Mouse (Mus musculus): Measurements from ENCODE around the gene Bicral.
"Not testable (repeated sequence)": the region's sequence is repeated elsewhere in the genome, so short reads cannot be mapped to it uniquely, and the experiment has no call there.

Bicral gene

GRCm38 (mm10) chr17:46855328-46856106, 2.8 kb downstream of the Bicral start:
- peaks cover 68% of the 10 kb centered on the region for H3K4me1 ChIP-seq (replicated peaks; ENCODE audit: low read depth, low read length)
- peaks cover 8% of the 10 kb centered on the region; the same call in 1 of the 2 replicates for H3K36me3 ChIP-seq (ENCODE audit: insufficient read depth, low read length)
- peak overlapping the region; percentile 91 for H3K4me3 ChIP-seq (replicated peaks; ENCODE audit: low read length)
- no peaks in the 10 kb centered on the region for H3K9me3 ChIP-seq (ENCODE audit: low read length)
- no peak for TF ChIP-seq POU5F1 (IDR thresholded peaks at IDR 0.05; ENCODE audit: borderline replicate concordance, low read length)
- no peak for TF ChIP-seq NANOG (IDR thresholded peaks at IDR 0.05; ENCODE audit: borderline replicate concordance, low read length)
- TF ChIP-seq CTCF (conservative IDR thresholded peaks at IDR 0.05; ENCODE audit: low read length), result no peak
- H3K27me3 ChIP-seq (ENCODE audit: insufficient read depth, low read length), result no peaks in the 10 kb centered on the region

GRCm38 (mm10) chr17:46854640-46855110, 3.6 kb downstream of the Bicral start:
- Histone ChIP-seq H3K27me3 (ENCODE audit: insufficient read depth, low read length) (no peaks in the 10 kb centered on the region), H3K4me1 (replicated peaks; ENCODE audit: low read depth, low read length) (peaks cover 70% of the 10 kb centered on the region), H3K9me3 (ENCODE audit: low read length) (no peaks in the 10 kb centered on the region), H3K36me3 (ENCODE audit: insufficient read depth, low read length) (peaks cover 12% of the 10 kb centered on the region), H3K4me3 (replicated peaks; ENCODE audit: low read length) (peak overlapping the region; percentile 91)
- TF ChIP-seq CTCF (conservative IDR thresholded peaks at IDR 0.05; ENCODE audit: low read length), result no peak
- TF ChIP-seq POU5F1 (IDR thresholded peaks at IDR 0.05; ENCODE audit: borderline replicate concordance, low read length), result 0 out of 2 replicates have a peak, but pooled peaks have one; percentile 6

- Histone ChIP-seq H3K4me1 (replicated peaks; ENCODE audit: low read depth, low read length) (peaks cover 70% of the 10 kb centered on the region), H3K27me3 (ENCODE audit: insufficient read depth, low read length) (no peaks in the 10 kb centered on the region), H3K4me3 (replicated peaks; ENCODE audit: low read length) (peak overlapping the region; percentile 91; the same call in 1 of the 2 replicates), H3K9me3 (ENCODE audit: low read length) (no peaks in the 10 kb centered on the region), H3K36me3 (ENCODE audit: insufficient read depth, low read length) (peaks cover 13% of the 10 kb centered on the region)
- TF ChIP-seq CTCF (conservative IDR thresholded peaks at IDR 0.05; ENCODE audit: low read length) (no peak), POU5F1 (IDR thresholded peaks at IDR 0.05; ENCODE audit: borderline replicate concordance, low read length) (no peak), NANOG (IDR thresholded peaks at IDR 0.05; ENCODE audit: borderline replicate concordance, low read length) (no peak)
Observed at GRCm38 (mm10) chr17:46854096-46854495, 4.2 kb downstream of the Bicral start.

DNA sequence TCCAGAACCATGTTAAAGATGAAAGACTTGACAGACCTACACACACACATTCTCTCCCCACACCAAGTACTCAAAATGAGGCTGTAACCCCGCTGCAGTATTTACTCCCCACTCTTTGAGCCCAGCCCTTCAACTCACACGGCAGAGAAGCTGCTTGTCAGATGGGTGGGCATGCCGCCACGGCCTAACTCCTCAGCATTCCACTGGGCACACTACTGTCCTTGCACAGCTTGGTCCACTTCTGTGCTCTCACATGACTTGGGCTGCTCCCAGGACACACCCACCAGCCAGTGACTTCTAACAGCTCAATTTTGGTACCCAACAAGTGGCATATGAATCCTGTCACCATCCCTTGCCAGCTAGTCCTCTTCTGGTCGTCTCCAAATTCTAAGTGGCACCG, 5.0 kb downstream of the Bicral start:
- TF ChIP-seq POU5F1 (IDR thresholded peaks at IDR 0.05; ENCODE audit: borderline replicate concordance, low read length) (no peak), NANOG (IDR thresholded peaks at IDR 0.05; ENCODE audit: borderline replicate concordance, low read length) (no peak), CTCF (conservative IDR thresholded peaks at IDR 0.05; ENCODE audit: low read length) (no peak)
- no peaks in the 10 kb centered on the region for H3K9me3 ChIP-seq (ENCODE audit: low read length)

GRCm38 (mm10) chr17:46852725-46853124, 5.6 kb downstream of the Bicral start:
- Histone ChIP-seq H3K4me3 (replicated peaks; ENCODE audit: low read length) (peak overlapping the region; percentile 24), H3K27me3 (ENCODE audit: insufficient read depth, low read length) (no peaks in the 10 kb centered on the region), H3K9me3 (ENCODE audit: low read length) (no peaks in the 10 kb centered on the region), H3K4me1 (replicated peaks; ENCODE audit: low read depth, low read length) (peaks cover 80% of the 10 kb centered on the region), H3K36me3 (ENCODE audit: insufficient read depth, low read length) (peaks cover 13% of the 10 kb centered on the region)
- no peak for TF ChIP-seq POU5F1 (IDR thresholded peaks at IDR 0.05; ENCODE audit: borderline replicate concordance, low read length)
- no peak for TF ChIP-seq NANOG (IDR thresholded peaks at IDR 0.05; ENCODE audit: borderline replicate concordance, low read length)

More for the DNA sequence above, 5.0 kb downstream of the Bicral start:
- peak overlapping the region; percentile 24 for H3K4me3 ChIP-seq (replicated peaks; ENCODE audit: low read length)
- peaks cover 13% of the 10 kb centered on the region for H3K36me3 ChIP-seq (ENCODE audit: insufficient read depth, low read length)
- H3K27me3 ChIP-seq (ENCODE audit: insufficient read depth, low read length), result no peaks in the 10 kb centered on the region
- peaks cover 74% of the 10 kb centered on the region for H3K4me1 ChIP-seq (replicated peaks; ENCODE audit: low read depth, low read length)

GRCm38 (mm10) chr17:46847206-46847605, 11.1 kb downstream of the Bicral start:
- no peak for TF ChIP-seq NANOG (IDR thresholded peaks at IDR 0.05; ENCODE audit: borderline replicate concordance, low read length)
- Histone ChIP-seq H3K36me3 (ENCODE audit: insufficient read depth, low read length) (peaks cover 26% of the 10 kb centered on the region), H3K4me1 (replicated peaks; ENCODE audit: low read depth, low read length) (peaks cover 92% of the 10 kb centered on the region), H3K27me3 (ENCODE audit: insufficient read depth, low read length) (no peaks in the 10 kb centered on the region), H3K9me3 (ENCODE audit: low read length) (no peaks in the 10 kb centered on the region), H3K4me3 (replicated peaks; ENCODE audit: low read length) (peak overlapping the region; percentile 48)

- H3K4me1 ChIP-seq (replicated peaks; ENCODE audit: low read depth, low read length), result peaks cover 93% of the 10 kb centered on the region
- peaks cover 33% of the 10 kb centered on the region for H3K36me3 ChIP-seq (ENCODE audit: insufficient read depth, low read length)
- H3K27me3 ChIP-seq (ENCODE audit: insufficient read depth, low read length); H3K9me3 ChIP-seq (ENCODE audit: low read length): not testable (repeated sequence)
- H3K4me3 ChIP-seq (replicated peaks; ENCODE audit: low read length), result peak overlapping the region; percentile 79
Observed at GRCm38 (mm10) chr17:46846573-46846972, 11.7 kb downstream of the Bicral start.

DNA sequence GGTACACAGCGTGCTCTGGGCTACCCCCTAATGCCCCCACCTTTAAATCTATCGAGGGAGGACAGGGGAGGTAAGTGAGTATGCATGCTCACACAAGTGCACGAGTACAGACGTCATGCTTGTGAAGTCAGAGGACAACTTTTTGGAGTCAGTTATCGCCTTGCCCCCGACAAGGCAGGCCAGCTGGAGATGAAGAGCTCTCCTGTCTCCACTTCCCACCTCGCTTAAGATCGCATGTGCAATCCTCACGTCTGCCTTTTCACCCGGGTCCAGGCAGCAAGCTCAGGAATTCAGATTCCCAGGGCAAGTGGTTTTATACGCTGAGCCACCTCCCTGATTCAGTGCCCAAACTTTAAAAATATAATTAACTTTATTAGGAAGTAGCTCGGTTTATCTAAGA, 13.0 kb downstream of the Bicral start:
- TF ChIP-seq NANOG (IDR thresholded peaks at IDR 0.05; ENCODE audit: borderline replicate concordance, low read length) (no peak), CTCF (conservative IDR thresholded peaks at IDR 0.05; ENCODE audit: low read length) (no peak), POU5F1 (IDR thresholded peaks at IDR 0.05; ENCODE audit: borderline replicate concordance, low read length) (no peak)
- Histone ChIP-seq H3K36me3 (ENCODE audit: insufficient read depth, low read length) (peaks cover 30% of the 10 kb centered on the region; the same call in 1 of the 2 replicates), H3K4me1 (replicated peaks; ENCODE audit: low read depth, low read length) (peaks cover 91% of the 10 kb centered on the region), H3K9me3 (ENCODE audit: low read length) (no peaks in the 10 kb centered on the region), H3K4me3 (replicated peaks; ENCODE audit: low read length) (peak overlapping the region; percentile 79), H3K27me3 (ENCODE audit: insufficient read depth, low read length) (no peaks in the 10 kb centered on the region)

- TF ChIP-seq POU5F1 (IDR thresholded peaks at IDR 0.05; ENCODE audit: borderline replicate concordance, low read length) (no peak), CTCF (conservative IDR thresholded peaks at IDR 0.05; ENCODE audit: low read length) (no peak), NANOG (IDR thresholded peaks at IDR 0.05; ENCODE audit: borderline replicate concordance, low read length) (no peak)
- Histone ChIP-seq H3K4me1 (replicated peaks; ENCODE audit: low read depth, low read length) (peaks cover 91% of the 10 kb centered on the region), H3K9me3 (ENCODE audit: low read length) (no peaks in the 10 kb centered on the region), H3K36me3 (ENCODE audit: insufficient read depth, low read length) (peaks cover 31% of the 10 kb centered on the region; the same call in 1 of the 2 replicates), H3K27me3 (ENCODE audit: insufficient read depth, low read length) (no peaks in the 10 kb centered on the region), H3K4me3 (replicated peaks; ENCODE audit: low read length) (peak overlapping the region; percentile 79)
Observed at GRCm38 (mm10) chr17:46844811-46845210, 13.5 kb downstream of the Bicral start.
